Mouse (Mus musculus): ENCODE measurements around the gene Nabp1.

Gene Nabp1

GRCm38 (mm10) chr1:51478262-51479026, at the start of gene Nabp1:
Gene Nabp1 (minus strand): TSS chr1:51478425.
- peak; percentile 98 for DNase-seq (ENCODE audit: low spot score)

GRCm38 (mm10) chr1:51525563-51526265, 47.5 kb upstream of the Nabp1 start:
- DNase-seq (ENCODE audit: low spot score) = no peak

- DNase-seq (ENCODE audit: low spot score) = no peak
Observed at GRCm38 (mm10) chr1:51521651-51522050, 43.4 kb upstream of the Nabp1 start.

- no peak for DNase-seq (ENCODE audit: low spot score)
Observed at GRCm38 (mm10) chr1:51520246-51520780, 42.1 kb upstream of the Nabp1 start.

- DNase-seq (ENCODE audit: low spot score) = no peak
Observed at GRCm38 (mm10) chr1:51519112-51519511, 40.9 kb upstream of the Nabp1 start.

- no peak for DNase-seq (ENCODE audit: low spot score)
Observed at GRCm38 (mm10) chr1:51515625-51516024, 37.4 kb upstream of the Nabp1 start.

- no peak for DNase-seq (ENCODE audit: low spot score)
Observed at GRCm38 (mm10) chr1:51515041-51515440, 36.8 kb upstream of the Nabp1 start.

- DNase-seq (ENCODE audit: low spot score) = no peak
Observed at GRCm38 (mm10) chr1:51514379-51514778, 36.2 kb upstream of the Nabp1 start.

GRCm38 (mm10) chr1:51513059-51513713, 35.0 kb upstream of the Nabp1 start:
- no peak for DNase-seq (ENCODE audit: low spot score)

- DNase-seq (ENCODE audit: low spot score) = no peak
Observed at GRCm38 (mm10) chr1:51512326-51512725, 34.1 kb upstream of the Nabp1 start.

GRCm38 (mm10) chr1:51509776-51510175, 31.6 kb upstream of the Nabp1 start:
- DNase-seq (ENCODE audit: low spot score) = no peak

- no peak for DNase-seq (ENCODE audit: low spot score)
Observed at GRCm38 (mm10) chr1:51509083-51509482, 30.9 kb upstream of the Nabp1 start.

GRCm38 (mm10) chr1:51508543-51508942, 30.3 kb upstream of the Nabp1 start:
- DNase-seq (ENCODE audit: low spot score) = no peak

GRCm38 (mm10) chr1:51507436-51507835, 29.2 kb upstream of the Nabp1 start:
- DNase-seq (ENCODE audit: low spot score) = no peak

- no peak for DNase-seq (ENCODE audit: low spot score)
Observed at GRCm38 (mm10) chr1:51506236-51506635, 28.0 kb upstream of the Nabp1 start.

GRCm38 (mm10) chr1:51505632-51506031, 27.4 kb upstream of the Nabp1 start:
- DNase-seq (ENCODE audit: low spot score) = no peak

GRCm38 (mm10) chr1:51503055-51503454, 24.8 kb upstream of the Nabp1 start:
- DNase-seq (ENCODE audit: low spot score) = no peak

GRCm38 (mm10) chr1:51502353-51502752, 24.1 kb upstream of the Nabp1 start:
- DNase-seq (ENCODE audit: low spot score) = no peak

- no peak for DNase-seq (ENCODE audit: low spot score)
Observed at GRCm38 (mm10) chr1:51501251-51501650, 23.0 kb upstream of the Nabp1 start.

GRCm38 (mm10) chr1:51498601-51499098, 20.4 kb upstream of the Nabp1 start:
- no peak for DNase-seq (ENCODE audit: low spot score)

GRCm38 (mm10) chr1:51496163-51496562, 17.9 kb upstream of the Nabp1 start:
- DNase-seq (ENCODE audit: low spot score) = no peak

- no peak for DNase-seq (ENCODE audit: low spot score)
Observed at GRCm38 (mm10) chr1:51493592-51494307, 15.5 kb upstream of the Nabp1 start.
